Mouse (Mus musculus) hindbrain, embryonic 11.5 days (tissue): ENCODE measurements around the gene Irgm2. TPM values are rescaled to one million over a fixed set of nuclear protein-coding genes. Genes with fewer than 3 reads are reported as not detected.

Experiments used
- ATAC-seq: fragments of 200-750 bp; cut with Nextera tagmentation; 2 replicates; pipeline ENCODE4 v1.8.0; 2017; ENCODE audit warnings: mild to moderate bottlenecking, moderate TSS enrichment, moderate library complexity; ENCODE audit not compliant: low FRiP score
- DNase-seq: peaks from one replicate; pipeline ENCODE4 v3.0.0-alpha.2; 2015; ENCODE audit warnings: low spot score
- H3K27ac ChIP-seq: fragments of 300-500 bp; sonication (generic); 2 replicates; pipeline ENCODE4 v1.5.1; 2014; ENCODE audit warnings: mild to moderate bottlenecking, low read depth, low read length
- H3K27me3 ChIP-seq: fragments of 300-500 bp; sonication (generic); 2 replicates; pipeline ENCODE4 v1.6.1; 2014; ENCODE audit warnings: mild to moderate bottlenecking, low read length, moderate library complexity, mixed read lengths; ENCODE audit not compliant: control insufficient read depth, insufficient read depth
- H3K36me3 ChIP-seq: fragments of 300-500 bp; sonication (generic); 2 replicates; pipeline ENCODE4 v1.6.1; 2014; ENCODE audit warnings: mild to moderate bottlenecking, low read length, moderate library complexity, mixed read lengths; ENCODE audit not compliant: control insufficient read depth, insufficient read depth
- H3K4me1 ChIP-seq: fragments of 300-500 bp; sonication (generic); replicated peaks from 2 replicates; pipeline ENCODE4 v1.6.1; 2014; ENCODE audit warnings: low read length, mixed read lengths; ENCODE audit not compliant: control insufficient read depth, insufficient read depth
- H3K4me2 ChIP-seq: fragments of 300-500 bp; sonication (generic); replicated peaks from 2 replicates; pipeline ENCODE4 v1.6.1; 2014; ENCODE audit warnings: mild to moderate bottlenecking, low read depth, low read length
- H3K4me3 ChIP-seq: fragments of 300-500 bp; sonication (generic); 2 replicates; pipeline ENCODE4 v1.5.1; 2014; ENCODE audit warnings: low read depth, low read length
- H3K9ac ChIP-seq: fragments of 300-500 bp; sonication (generic); 2 replicates; pipeline ENCODE4 v1.6.1; 2014; ENCODE audit warnings: low read depth, low read length
- H3K9me3 ChIP-seq: fragments of 300-500 bp; sonication (generic); 2 replicates; pipeline ENCODE4 v1.6.1; 2016; ENCODE audit warnings: low read length; ENCODE audit not compliant: control insufficient read depth
- WGBS: fragments of 180-500 bp; shearing (Covaris S2); extraction: QIAGEN DNeasy Blood & Tissue Kit; methylation state at CpG from one replicate; pipeline ENCODE4 v1.1.7; 2014; 5-methylcytosine and 5-hydroxymethylcytosine counted together
- polyA plus RNA-seq: library from polyadenylated mRNA; unstranded; fragments of >200 nt; fragmentation: Nextera tagmentation; extraction: Ambion mirVana; gene quantifications from 2 replicates; pipeline ENCODE4 v1.2.1, GENCODE M21; 2014

Irgm2 gene
- polyA plus RNA-seq, 1 experiment from 2014 or later = 1.3 TPM

DNA sequence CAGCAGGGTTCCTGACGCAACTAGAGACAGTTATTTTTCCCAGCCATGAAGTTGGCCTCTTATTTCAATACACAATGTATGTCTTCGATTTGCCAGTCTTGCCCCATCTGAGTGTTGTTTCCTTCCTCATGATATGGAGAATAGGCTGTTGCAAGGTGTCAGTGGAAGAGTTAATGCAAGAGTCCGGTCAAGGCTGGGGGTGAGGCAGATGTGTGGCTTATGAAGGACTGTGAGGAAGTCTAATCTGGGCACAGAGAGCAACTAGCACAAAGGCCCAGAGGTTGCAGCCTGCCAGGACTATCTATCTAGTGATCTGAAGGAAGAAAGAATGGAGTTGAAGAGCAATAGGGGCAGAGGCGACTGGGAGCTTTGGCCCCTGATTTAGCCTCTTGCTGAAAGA lies 60.7 kb downstream of the Irgm2 start:
- ATAC-seq = no peak
- 93% methylated on average over 4 of the region's 4 CpGs for WGBS
- DNase-seq = no peak
- Histone ChIP-seq H3K27me3 (no peaks in the 10 kb centered on the region), H3K4me2 (no peak overlapping the region), H3K9me3 (no peaks in the 10 kb centered on the region), H3K27ac (no peak overlapping the region), H3K4me3 (no peak overlapping the region), H3K4me1 (no peaks in the 10 kb centered on the region), H3K36me3 (no peaks in the 10 kb centered on the region), H3K9ac (no peak overlapping the region)

GRCm38 (mm10) chr11:58261826-58262225 lies 62.4 kb downstream of the Irgm2 start:
- no peaks in the 10 kb centered on the region for H3K27me3 ChIP-seq
- no peaks in the 10 kb centered on the region for H3K4me1 ChIP-seq
- ATAC-seq (no peak), DNase-seq (no peak)
- no peak overlapping the region for H3K4me3 ChIP-seq
- no peak overlapping the region for H3K9ac ChIP-seq
- H3K36me3 ChIP-seq = no peaks in the 10 kb centered on the region
- no peak overlapping the region for H3K4me2 ChIP-seq
- 92% methylated on average over 4 of the region's 4 CpGs for WGBS
- H3K27ac ChIP-seq = no peak overlapping the region
- no peaks in the 10 kb centered on the region for H3K9me3 ChIP-seq

DNA sequence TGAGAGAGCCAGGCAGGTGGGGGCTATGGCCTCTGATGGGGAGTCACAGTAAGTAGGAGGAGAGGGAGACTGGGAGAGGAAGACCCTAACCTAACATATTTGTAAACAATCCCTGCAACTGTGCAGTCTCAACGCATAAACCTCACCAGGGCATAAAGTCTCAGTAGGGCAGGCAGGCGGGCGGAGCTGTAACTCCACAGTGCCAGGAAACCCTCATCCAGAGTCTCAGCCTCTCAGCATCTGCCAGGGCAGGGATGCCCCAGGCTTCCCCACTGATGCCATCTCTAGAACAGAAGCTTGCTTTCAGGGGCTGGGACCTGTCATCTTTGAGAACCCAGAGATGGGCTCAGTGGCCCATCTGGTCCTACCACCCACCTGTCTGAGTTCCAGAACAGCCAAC lies 62.9 kb downstream of the Irgm2 start:
- no peak for DNase-seq
- ATAC-seq = no peak
- Histone ChIP-seq H3K9me3 (no peaks in the 10 kb centered on the region), H3K27ac (no peak overlapping the region), H3K4me2 (no peak overlapping the region), H3K36me3 (no peaks in the 10 kb centered on the region), H3K4me1 (no peaks in the 10 kb centered on the region), H3K9ac (no peak overlapping the region), H3K27me3 (no peaks in the 10 kb centered on the region), H3K4me3 (no peak overlapping the region)
- 91% methylated on average over 3 of the region's 3 CpGs for WGBS

DNA sequence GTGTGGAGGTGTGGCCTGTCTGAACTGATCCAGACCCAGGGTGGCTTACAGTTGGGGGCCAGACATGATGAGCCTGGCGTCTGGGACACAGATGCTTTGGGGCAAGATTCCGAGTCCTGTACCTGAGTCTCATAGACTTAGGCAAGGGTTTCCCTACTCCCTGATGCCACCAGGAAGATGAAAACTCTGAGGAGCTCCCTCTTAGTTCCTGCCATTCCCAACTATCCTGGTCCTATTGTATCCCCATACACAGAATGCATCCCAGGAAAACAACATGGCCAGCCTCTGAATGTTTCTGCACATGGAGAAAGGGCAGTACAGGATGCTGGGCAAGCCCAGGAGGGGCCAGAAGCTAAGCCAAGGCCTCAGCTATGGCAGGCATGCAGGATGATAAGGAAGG lies 64.1 kb downstream of the Irgm2 start:
- ATAC-seq = no peak
- Histone ChIP-seq H3K9me3 (no peaks in the 10 kb centered on the region), H3K36me3 (no peaks in the 10 kb centered on the region), H3K4me3 (no peak overlapping the region), H3K27me3 (no peaks in the 10 kb centered on the region), H3K9ac (no peak overlapping the region), H3K4me1 (no peaks in the 10 kb centered on the region), H3K4me2 (no peak overlapping the region), H3K27ac (no peak overlapping the region)
- WGBS = 79% methylated on average over 2 of the region's 2 CpGs
- no peak for DNase-seq

DNA sequence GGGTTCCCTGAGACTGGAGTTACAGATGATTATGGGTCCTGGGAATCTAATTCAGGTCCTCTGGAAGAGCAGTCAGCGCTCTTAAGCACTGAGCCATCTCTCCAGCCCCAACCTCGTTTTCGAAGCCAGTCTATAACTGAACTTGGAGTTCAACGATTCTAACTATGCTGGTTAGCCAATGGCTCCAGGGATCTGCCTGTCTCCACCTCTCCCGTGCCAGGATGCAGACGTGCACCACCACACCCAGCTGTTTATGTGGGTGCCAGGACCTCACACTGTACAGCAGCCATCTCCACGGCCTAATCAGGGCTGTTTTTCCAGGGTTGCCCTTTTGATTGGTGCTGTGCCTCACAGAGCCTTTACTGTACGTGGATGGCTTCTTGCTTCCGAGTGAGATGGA lies 65.1 kb downstream of the Irgm2 start:
- Histone ChIP-seq H3K9me3 (no peaks in the 10 kb centered on the region), H3K4me2 (no peak overlapping the region), H3K27ac (no peak overlapping the region), H3K4me1 (no peaks in the 10 kb centered on the region), H3K36me3 (no peaks in the 10 kb centered on the region), H3K4me3 (no peak overlapping the region), H3K9ac (no peak overlapping the region), H3K27me3 (no peaks in the 10 kb centered on the region)
- 82% methylated on average over 9 of the region's 9 CpGs for WGBS
- ATAC-seq = no peak
- DNase-seq = no peak

- H3K27ac ChIP-seq = no peak overlapping the region
- ATAC-seq (no peak), DNase-seq (no peak)
- no peaks in the 10 kb centered on the region for H3K27me3 ChIP-seq
- no peak overlapping the region for H3K4me3 ChIP-seq
- WGBS = 88% methylated on average over 3 of the region's 3 CpGs
- H3K4me1 ChIP-seq = no peaks in the 10 kb centered on the region
- no peak overlapping the region for H3K4me2 ChIP-seq
- H3K36me3 ChIP-seq = no peaks in the 10 kb centered on the region
- no peak overlapping the region for H3K9ac ChIP-seq
- no peaks in the 10 kb centered on the region for H3K9me3 ChIP-seq
Observed at GRCm38 (mm10) chr11:58268285-58268684, 68.9 kb downstream of the Irgm2 start.

Other genes with a start within 250 kb of the Irgm2 start
- gene Larp1, start 190.6 kb upstream of the Irgm2 start, polyA plus RNA-seq = 14.5 and 18.2 TPM in 2 replicates
- not detected in 2 replicates for gene Gm12248, start 106.5 kb upstream of the Irgm2 start, polyA plus RNA-seq
- 112 and 116 TPM in 2 replicates for gene Cnot8, start 95.5 kb upstream of the Irgm2 start, polyA plus RNA-seq
- gene Gemin5, start 31.1 kb upstream of the Irgm2 start, polyA plus RNA-seq = 21.0 and 32.0 TPM in 2 replicates
- 117 and 132 TPM in 2 replicates for gene Mrpl22, start 28.0 kb upstream of the Irgm2 start, polyA plus RNA-seq
- gene Igtp, start 62 bp upstream of the Irgm2 start, polyA plus RNA-seq = 2.5 and 3.3 TPM in 2 replicates
- gene 4930438A08Rik, start 75.2 kb downstream of the Irgm2 start, polyA plus RNA-seq = not detected in 2 replicates
- 12.5 and 15.5 TPM in 2 replicates for gene Zfp692, start 107.5 kb downstream of the Irgm2 start, polyA plus RNA-seq
- gene Zfp672, start 130.7 kb downstream of the Irgm2 start, polyA plus RNA-seq = 26.1 and 28.9 TPM in 2 replicates
- 23.4 and 27.7 TPM in 2 replicates for gene Sh3bp5l, start 131.1 kb downstream of the Irgm2 start, polyA plus RNA-seq
- not detected in 2 replicates for gene Lypd8, start 179.4 kb downstream of the Irgm2 start, polyA plus RNA-seq
- gene 1810065E05Rik, start 221.5 kb downstream of the Irgm2 start, polyA plus RNA-seq = not detected in 2 replicates
- not detected in 2 replicates for gene Gm12253, start 232.9 kb downstream of the Irgm2 start, polyA plus RNA-seq